Mouse (Mus musculus): ENCODE data around the gene Gm266. TPM values are rescaled to one million over a fixed set of nuclear protein-coding genes. Genes with fewer than 3 reads are reported as not detected.

Gm266 gene
- polyA plus RNA-seq, 1 experiment from 2014 or later, result 5.6 TPM

DNA sequence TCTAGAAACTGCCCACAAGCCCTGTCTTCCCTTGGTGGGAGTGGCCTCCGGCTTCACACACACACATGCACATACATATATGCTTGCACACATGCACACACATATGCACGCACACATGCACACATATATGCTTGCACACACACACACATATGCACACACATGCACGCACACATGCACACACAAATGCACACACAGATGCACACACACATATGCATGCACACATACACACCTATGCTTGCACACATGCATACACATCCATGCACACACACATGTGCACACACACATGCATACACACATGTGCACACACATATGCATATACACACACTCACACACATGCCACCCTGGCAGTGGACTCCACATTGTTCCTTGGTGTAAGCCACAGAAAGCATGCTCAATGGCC, 11.2 kb downstream of the Gm266 start:
- Histone ChIP-seq H3K9me3 (ENCODE audit: control insufficient read depth, low read length) (no peaks in the 10 kb centered on the region), H3K27ac (ENCODE audit: low read depth, low read length) (no peak overlapping the region), H3K27me3 (replicated peaks; ENCODE audit: control insufficient read depth, insufficient read depth, low read length) (no peaks in the 10 kb centered on the region), H3K4me1 (replicated peaks; ENCODE audit: control insufficient read depth, insufficient read depth, low read length) (0 out of 2 replicates have a peak, but pooled peaks cover under 1% of the 10 kb centered on the region), H3K9ac (ENCODE audit: low read depth, low read length) (no peak overlapping the region), H3K4me3 (ENCODE audit: low read depth, low read length) (no peak overlapping the region), H3K4me2 (no peak overlapping the region), H3K36me3 (ENCODE audit: control insufficient read depth, insufficient read depth, low read length) (no peaks in the 10 kb centered on the region)
- WGBS, result 93% methylated on average over 3 of the region's 3 CpGs
- DNase-seq (ENCODE audit: low spot score) (no peak), ATAC-seq (replicated peaks; ENCODE audit: low FRiP score) (no peak)

DNA sequence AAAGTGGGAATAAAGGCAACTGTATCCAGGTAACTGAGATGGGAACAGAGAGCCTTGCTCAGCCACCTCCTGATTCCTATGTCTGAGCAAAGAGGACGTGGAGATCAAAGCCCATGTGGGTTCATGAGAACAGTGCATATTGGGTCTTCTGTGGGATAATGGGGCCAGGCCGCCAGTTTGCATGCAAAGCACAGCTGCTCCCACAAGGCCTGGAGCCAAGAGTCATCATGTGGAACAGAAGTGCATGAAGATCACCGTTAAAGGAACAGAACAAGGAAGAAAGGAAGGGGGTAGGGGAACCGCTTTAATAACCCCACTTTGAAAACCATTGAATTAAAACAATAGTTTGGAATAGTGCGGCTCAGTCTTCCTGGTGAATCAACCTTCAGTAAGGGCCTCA, 12.7 kb downstream of the Gm266 start:
- H3K36me3 ChIP-seq (ENCODE audit: control insufficient read depth, insufficient read depth, low read length), result no peaks in the 10 kb centered on the region
- no peak for ATAC-seq (replicated peaks; ENCODE audit: low FRiP score)
- WGBS, result 80% methylated on average over 5 of the region's 5 CpGs

DNA sequence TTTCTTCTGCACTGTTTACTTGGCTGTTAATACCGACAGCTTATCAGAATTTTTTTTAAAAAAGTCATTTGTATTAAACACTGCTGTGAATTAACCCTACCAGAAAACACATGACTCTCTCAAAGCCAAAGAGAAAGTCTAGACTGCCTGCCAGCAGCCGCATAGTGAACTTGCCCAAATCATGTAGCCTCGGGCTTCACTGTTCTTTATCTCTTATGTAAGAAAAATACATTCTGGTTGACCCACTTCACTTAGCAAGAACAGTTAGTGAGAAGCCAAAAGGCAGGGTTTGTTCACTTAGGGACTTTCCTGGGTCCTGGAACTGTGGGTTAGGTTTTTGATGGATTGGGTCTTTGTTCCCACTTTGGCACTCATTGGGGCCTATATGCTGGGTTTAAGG, 13.9 kb downstream of the Gm266 start:
- H3K4me2 ChIP-seq, result no peak overlapping the region
- H3K27me3 ChIP-seq (replicated peaks; ENCODE audit: control insufficient read depth, insufficient read depth, low read length), result no peaks in the 10 kb centered on the region
- H3K27ac ChIP-seq (ENCODE audit: low read depth, low read length), result no peak overlapping the region
- no peak overlapping the region for H3K4me3 ChIP-seq (ENCODE audit: low read depth, low read length)
- ATAC-seq (replicated peaks; ENCODE audit: low FRiP score) (no peak), DNase-seq (ENCODE audit: low spot score) (no peak)
- H3K36me3 ChIP-seq (ENCODE audit: control insufficient read depth, insufficient read depth, low read length), result no peaks in the 10 kb centered on the region
- H3K4me1 ChIP-seq (replicated peaks; ENCODE audit: control insufficient read depth, insufficient read depth, low read length), result 0 out of 2 replicates have a peak, but pooled peaks cover 3% of the 10 kb centered on the region
- no peak overlapping the region for H3K9ac ChIP-seq (ENCODE audit: low read depth, low read length)
- no peaks in the 10 kb centered on the region for H3K9me3 ChIP-seq (ENCODE audit: control insufficient read depth, low read length)
- 64% methylated on average over 3 of the region's 3 CpGs for WGBS

More for the DNA sequence above, 12.7 kb downstream of the Gm266 start:
- Histone ChIP-seq H3K27me3 (replicated peaks; ENCODE audit: control insufficient read depth, insufficient read depth, low read length) (no peaks in the 10 kb centered on the region), H3K9me3 (ENCODE audit: control insufficient read depth, low read length) (no peaks in the 10 kb centered on the region), H3K4me3 (ENCODE audit: low read depth, low read length) (no peak overlapping the region), H3K4me2 (no peak overlapping the region), H3K4me1 (replicated peaks; ENCODE audit: control insufficient read depth, insufficient read depth, low read length) (0 out of 2 replicates have a peak, but pooled peaks cover 3% of the 10 kb centered on the region), H3K9ac (ENCODE audit: low read depth, low read length) (no peak overlapping the region), H3K27ac (ENCODE audit: low read depth, low read length) (no peak overlapping the region)
- no peak for DNase-seq (ENCODE audit: low spot score)

- H3K4me3 ChIP-seq (ENCODE audit: low read depth, low read length), result no peak overlapping the region
- no peak overlapping the region for H3K27ac ChIP-seq (ENCODE audit: low read depth, low read length)
- H3K4me2 ChIP-seq, result no peak overlapping the region
- no peaks in the 10 kb centered on the region for H3K9me3 ChIP-seq (ENCODE audit: control insufficient read depth, low read length)
- WGBS, result 49% methylated on average over 1 of the region's 1 CpGs
- ATAC-seq (replicated peaks; ENCODE audit: low FRiP score) (no peak), DNase-seq (ENCODE audit: low spot score) (no peak)
- H3K27me3 ChIP-seq (replicated peaks; ENCODE audit: control insufficient read depth, insufficient read depth, low read length), result no peaks in the 10 kb centered on the region
- H3K9ac ChIP-seq (ENCODE audit: low read depth, low read length), result no peak overlapping the region
- no peaks in the 10 kb centered on the region for H3K36me3 ChIP-seq (ENCODE audit: control insufficient read depth, insufficient read depth, low read length)
- H3K4me1 ChIP-seq (replicated peaks; ENCODE audit: control insufficient read depth, insufficient read depth, low read length), result 0 out of 2 replicates have a peak, but pooled peaks cover 3% of the 10 kb centered on the region
These were observed 14.5 kb downstream of the Gm266 start for GRCm38 (mm10) chr12:111471119-111471518.

DNA sequence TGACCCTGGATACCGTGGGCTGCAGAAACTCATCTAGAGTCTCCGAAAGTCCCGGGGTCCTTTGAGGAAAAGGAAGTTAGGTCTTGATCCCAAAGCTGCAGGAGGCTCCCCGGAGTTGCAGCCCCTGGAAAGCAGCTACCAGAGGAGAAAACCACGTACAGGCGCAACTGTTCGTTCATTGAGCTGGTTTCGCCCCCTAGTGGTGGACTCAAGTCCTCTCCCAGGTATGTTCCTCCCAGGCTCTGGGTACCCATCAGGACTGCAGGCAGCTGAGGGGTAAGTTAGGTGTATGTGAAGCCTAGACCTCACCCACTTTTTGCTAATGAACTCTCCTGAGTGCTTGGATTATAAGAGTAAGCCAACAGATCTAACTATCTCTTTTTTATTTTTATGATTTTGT, 16.1 kb downstream of the Gm266 start:
- Histone ChIP-seq H3K9ac (ENCODE audit: low read depth, low read length) (no peak overlapping the region), H3K4me1 (replicated peaks; ENCODE audit: control insufficient read depth, insufficient read depth, low read length) (0 out of 2 replicates have a peak, but pooled peaks cover 3% of the 10 kb centered on the region), H3K27ac (ENCODE audit: low read depth, low read length) (no peak overlapping the region), H3K4me2 (no peak overlapping the region), H3K27me3 (replicated peaks; ENCODE audit: control insufficient read depth, insufficient read depth, low read length) (no peaks in the 10 kb centered on the region), H3K4me3 (ENCODE audit: low read depth, low read length) (no peak overlapping the region), H3K9me3 (ENCODE audit: control insufficient read depth, low read length) (no peaks in the 10 kb centered on the region), H3K36me3 (ENCODE audit: control insufficient read depth, insufficient read depth, low read length) (no peaks in the 10 kb centered on the region)
- DNase-seq (ENCODE audit: low spot score), result no peak
- peak; percentile 69 for ATAC-seq (replicated peaks; ENCODE audit: low FRiP score)
- 9% methylated on average over 8 of the region's 8 CpGs for WGBS

DNA sequence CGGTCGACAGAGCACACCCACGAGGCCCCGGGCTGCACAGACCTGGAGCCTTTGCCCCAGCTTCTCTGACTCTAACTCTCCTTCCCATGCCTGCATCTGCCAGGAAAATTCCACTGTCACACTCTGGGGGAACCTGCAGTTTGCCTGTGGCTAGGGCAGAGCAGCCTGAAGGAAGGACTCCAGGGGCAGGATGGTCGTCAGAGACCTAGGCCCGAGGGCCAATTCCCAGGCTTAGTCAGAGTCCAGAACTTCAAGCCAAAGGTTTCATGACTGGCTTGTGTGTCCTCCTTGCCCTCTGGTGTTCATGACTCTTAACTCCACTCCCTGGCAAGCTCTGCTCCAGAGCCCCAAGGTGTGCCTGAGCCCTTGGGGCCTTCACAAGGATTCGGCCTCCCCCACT, 17.4 kb downstream of the Gm266 start:
- Histone ChIP-seq H3K36me3 (ENCODE audit: control insufficient read depth, insufficient read depth, low read length) (no peaks in the 10 kb centered on the region), H3K9ac (ENCODE audit: low read depth, low read length) (no peak overlapping the region), H3K9me3 (ENCODE audit: control insufficient read depth, low read length) (no peaks in the 10 kb centered on the region), H3K27me3 (replicated peaks; ENCODE audit: control insufficient read depth, insufficient read depth, low read length) (no peaks in the 10 kb centered on the region), H3K4me1 (replicated peaks; ENCODE audit: control insufficient read depth, insufficient read depth, low read length) (0 out of 2 replicates have a peak, but pooled peaks cover 3% of the 10 kb centered on the region), H3K4me3 (ENCODE audit: low read depth, low read length) (no peak overlapping the region), H3K4me2 (no peak overlapping the region), H3K27ac (ENCODE audit: low read depth, low read length) (no peak overlapping the region)
- ATAC-seq (replicated peaks; ENCODE audit: low FRiP score) (no peak), DNase-seq (ENCODE audit: low spot score) (no peak)
- WGBS, result 81% methylated on average over 7 of the region's 7 CpGs

DNA sequence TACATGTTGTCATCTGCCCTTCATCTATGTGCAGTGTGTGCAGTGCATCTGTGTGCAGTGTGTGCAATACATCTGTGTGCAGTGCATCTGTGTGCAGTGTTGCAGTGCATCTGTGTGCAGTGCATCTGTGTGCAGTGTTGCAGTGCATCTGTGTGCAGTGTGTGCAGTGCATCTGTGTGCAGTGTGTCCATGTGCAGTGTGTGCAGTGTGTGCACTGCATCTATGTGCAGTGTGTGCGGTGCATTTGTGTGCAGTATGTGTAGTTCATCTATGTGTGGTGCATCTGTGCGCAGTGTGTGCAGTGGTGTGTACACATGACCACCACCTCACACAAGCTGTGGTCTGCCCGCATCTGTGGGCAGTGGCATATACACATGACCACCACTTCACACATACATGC, 19.3 kb downstream of the Gm266 start:
- Histone ChIP-seq H3K27ac (ENCODE audit: low read depth, low read length) (no peak overlapping the region), H3K4me1 (replicated peaks; ENCODE audit: control insufficient read depth, insufficient read depth, low read length) (peaks cover 10% of the 10 kb centered on the region; the same call in 1 of the 2 replicates), H3K27me3 (replicated peaks; ENCODE audit: control insufficient read depth, insufficient read depth, low read length) (no peaks in the 10 kb centered on the region), H3K9me3 (ENCODE audit: control insufficient read depth, low read length) (no peaks in the 10 kb centered on the region), H3K9ac (ENCODE audit: low read depth, low read length) (no peak overlapping the region), H3K4me2 (no peak overlapping the region), H3K36me3 (ENCODE audit: control insufficient read depth, insufficient read depth, low read length) (no peaks in the 10 kb centered on the region), H3K4me3 (ENCODE audit: low read depth, low read length) (no peak overlapping the region)
- WGBS, result 86% methylated on average over 3 of the region's 3 CpGs
- DNase-seq (ENCODE audit: low spot score), result no peak
- ATAC-seq (replicated peaks; ENCODE audit: low FRiP score), result no peak

DNA sequence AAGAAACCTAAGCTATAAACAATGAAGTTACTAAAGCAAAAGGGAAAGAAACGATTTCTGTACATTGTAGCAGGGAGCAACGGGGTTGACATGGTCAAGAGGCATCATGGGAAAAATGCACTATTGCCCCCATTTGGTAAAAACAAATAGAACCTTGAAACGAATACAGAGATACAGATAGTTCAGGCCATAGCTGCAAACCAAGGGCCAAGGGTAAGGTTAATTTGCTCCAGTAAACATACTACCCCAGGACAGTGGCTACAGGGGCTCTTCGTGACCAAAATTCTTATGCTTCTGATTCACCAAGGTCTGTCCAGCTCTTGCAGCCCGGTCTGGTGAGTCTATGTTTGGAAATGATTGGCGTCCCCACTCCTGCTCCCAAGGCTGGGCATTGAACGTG, 22.1 kb downstream of the Gm266 start:
- Histone ChIP-seq H3K9me3 (ENCODE audit: control insufficient read depth, low read length) (no peaks in the 10 kb centered on the region), H3K9ac (ENCODE audit: low read depth, low read length) (no peak overlapping the region), H3K4me1 (replicated peaks; ENCODE audit: control insufficient read depth, insufficient read depth, low read length) (peaks cover 9% of the 10 kb centered on the region; the same call in 1 of the 2 replicates), H3K4me3 (ENCODE audit: low read depth, low read length) (no peak overlapping the region), H3K4me2 (no peak overlapping the region), H3K27me3 (replicated peaks; ENCODE audit: control insufficient read depth, insufficient read depth, low read length) (0 out of 2 replicates have a peak, but pooled peaks cover 5% of the 10 kb centered on the region), H3K36me3 (ENCODE audit: control insufficient read depth, insufficient read depth, low read length) (no peaks in the 10 kb centered on the region), H3K27ac (ENCODE audit: low read depth, low read length) (no peak overlapping the region)
- no peak for ATAC-seq (replicated peaks; ENCODE audit: low FRiP score)
- no peak for DNase-seq (ENCODE audit: low spot score)
- 64% methylated on average over 7 of the region's 7 CpGs for WGBS

- Histone ChIP-seq H3K9me3 (ENCODE audit: control insufficient read depth, low read length) (no peaks in the 10 kb centered on the region), H3K4me1 (replicated peaks; ENCODE audit: control insufficient read depth, insufficient read depth, low read length) (peaks cover 18% of the 10 kb centered on the region), H3K27ac (ENCODE audit: low read depth, low read length) (no peak overlapping the region), H3K4me2 (no peak overlapping the region), H3K9ac (ENCODE audit: low read depth, low read length) (no peak overlapping the region), H3K36me3 (ENCODE audit: control insufficient read depth, insufficient read depth, low read length) (peaks cover 5% of the 10 kb centered on the region; the same call in 1 of the 2 replicates), H3K27me3 (replicated peaks; ENCODE audit: control insufficient read depth, insufficient read depth, low read length) (peaks cover 8% of the 10 kb centered on the region; the same call in 1 of the 2 replicates), H3K4me3 (ENCODE audit: low read depth, low read length) (no peak overlapping the region)
- ATAC-seq (replicated peaks; ENCODE audit: low FRiP score), result no peak
- DNase-seq (ENCODE audit: low spot score), result no peak
- 86% methylated on average over 1 of the region's 1 CpGs for WGBS
These were observed 27.9 kb downstream of the Gm266 start for GRCm38 (mm10) chr12:111457742-111458141.

Measured in liver, embryonic 11.5 days (tissue).